Mouse (Mus musculus): Measurements from ENCODE around the gene Acsl3.

GRCm38 (mm10) chr1:78682291-78682690, 24.7 kb downstream of the Acsl3 start:
- TF ChIP-seq CTCF (IDR thresholded peaks at IDR 0.05; ENCODE audit: low read depth): no peak
- no peak for TF ChIP-seq EP300 (IDR thresholded peaks at IDR 0.05; ENCODE audit: low read depth)
